Mouse (Mus musculus) liver, adult 2 months (tissue): ENCODE data around the gene Tmco3.
"Not testable (repeated sequence)": the region's sequence is repeated elsewhere in the genome, so short reads cannot be mapped to it uniquely, and the experiment has no call there.

Experiments
- CTCF ChIP-seq: fragments of 200-500 bp; IDR thresholded peaks from 2 replicates; pipeline ENCODE4 v1.5.1; 2011; ENCODE audit warnings: low read depth, low read length, control low read depth
- POLR2A ChIP-seq: fragments of 200-500 bp; IDR thresholded peaks from 2 replicates; pipeline ENCODE4 v1.6.1; 2011; ENCODE audit warnings: low read length, control low read depth; ENCODE audit not compliant: insufficient read depth; ENCODE audit errors: extremely low read depth

- TF ChIP-seq CTCF, POLR2A: not testable (repeated sequence)
These were observed 49.3 kb downstream of the Tmco3 start for GRCm38 (mm10) chr8:13337245-13337644.
